Mouse (Mus musculus) stomach, postnatal 0 days (tissue): ENCODE data around the gene Cfap97d1. TPM values are rescaled to one million over a fixed set of nuclear protein-coding genes. Genes with fewer than 3 reads are reported as not detected.

ENCODE experiments used
- ATAC-seq: fragments of 200-750 bp; cut with Nextera tagmentation; 2 replicates; pipeline ENCODE4 v1.8.0; 2017; ENCODE audit not compliant: low FRiP score, low TSS enrichment
- DNase-seq: peaks from one replicate; pipeline ENCODE4 v3.0.0-alpha.2; 2016; ENCODE audit warnings: low spot score
- H3K27ac ChIP-seq: fragments of 300-500 bp; sonication (generic); replicated peaks from 2 replicates; pipeline ENCODE4 v1.5.1; 2014; ENCODE audit warnings: mild to moderate bottlenecking, control low read depth
- H3K27me3 ChIP-seq: fragments of 300-500 bp; sonication (generic); 2 replicates; pipeline ENCODE4 v1.6.1; 2014; ENCODE audit warnings: low read length; ENCODE audit not compliant: control insufficient read depth, insufficient read depth
- H3K36me3 ChIP-seq: fragments of 300-500 bp; sonication (generic); 2 replicates; pipeline ENCODE4 v1.6.1; 2014; ENCODE audit warnings: low read length, mixed read lengths; ENCODE audit not compliant: control insufficient read depth, insufficient read depth
- H3K4me1 ChIP-seq: fragments of 300-500 bp; sonication (generic); replicated peaks from 2 replicates; pipeline ENCODE4 v1.6.1; 2014; ENCODE audit warnings: antibody characterized with exemption; ENCODE audit not compliant: control insufficient read depth, insufficient read depth
- H3K4me2 ChIP-seq: fragments of 300-500 bp; sonication (generic); replicated peaks from 2 replicates; pipeline ENCODE4 v1.6.1; 2014; ENCODE audit warnings: low read depth, mild to moderate bottlenecking, control low read depth, moderate library complexity
- H3K4me3 ChIP-seq: fragments of 300-500 bp; sonication (generic); 2 replicates; pipeline ENCODE4 v1.5.1; 2014; ENCODE audit warnings: low read depth, low read length, control low read depth
- H3K9ac ChIP-seq: fragments of 300-500 bp; sonication (generic); 2 replicates; pipeline ENCODE4 v1.6.1; 2014; ENCODE audit warnings: mild to moderate bottlenecking, low read length, control low read depth, mixed read lengths
- H3K9me3 ChIP-seq: fragments of 300-500 bp; sonication (generic); 2 replicates; pipeline ENCODE4 v1.6.1; 2016; ENCODE audit warnings: low read length; ENCODE audit not compliant: control insufficient read depth
- CTCF ChIP-seq: IDR thresholded peaks from 2 replicates; pipeline ENCODE4 v1.5.1; 2016; ENCODE audit warnings: antibody characterized with exemption, low read depth, mild to moderate bottlenecking, moderate library complexity
- EP300 ChIP-seq: optimal IDR thresholded peaks from 2 replicates; pipeline ENCODE3; 2016; ENCODE audit warnings: antibody characterized with exemption
- WGBS: fragments of 180-500 bp; shearing (Covaris S2); extraction: QIAGEN DNeasy Blood & Tissue Kit; methylation state at CpG from one replicate; pipeline ENCODE4 v1.1.7; 2014; 5-methylcytosine and 5-hydroxymethylcytosine counted together
- polyA plus RNA-seq: library from polyadenylated mRNA; unstranded; fragments of >200 nt; fragmentation: Nextera tagmentation; extraction: Ambion mirVana; gene quantifications from 2 replicates; pipeline ENCODE4 v1.2.1, GENCODE M21; 2015

The Cfap97d1 gene
- polyA plus RNA-seq, 1 experiment from 2014 or later = not detected

- ATAC-seq = no peak
Measured at GRCm38 (mm10) chr11:102040646-102041045, 56.6 kb downstream of the Cfap97d1 start.

GRCm38 (mm10) chr11:102041350-102041949 is 57.4 kb downstream of the Cfap97d1 start, which contains the start of gene Cd300lg:
Gene Cd300lg (plus strand): TSS chr11:102041509.
- DNase-seq (no peak), ATAC-seq (no peak)
- no peaks in the 10 kb centered on the region for H3K36me3 ChIP-seq
- TF ChIP-seq CTCF = no peak
- TF ChIP-seq EP300 = no peak
- H3K27me3 ChIP-seq = no peaks in the 10 kb centered on the region
- 64% methylated on average over 5 of the region's 5 CpGs for WGBS
- H3K4me1 ChIP-seq = no peaks in the 10 kb centered on the region
- H3K9ac ChIP-seq = no peak within 1 kb of the TSS
- no peak within 1 kb of the TSS for H3K27ac ChIP-seq
- H3K4me3 ChIP-seq = no peak within 1 kb of the TSS
- no peak within 1 kb of the TSS for H3K4me2 ChIP-seq
- H3K9me3 ChIP-seq = no peaks in the 10 kb centered on the region

More at GRCm38 (mm10) chr11:102040646-102041045, 56.6 kb downstream of the Cfap97d1 start:
- 68% methylated on average over 4 of the region's 4 CpGs for WGBS
- no peaks in the 10 kb centered on the region for H3K9me3 ChIP-seq
- no peak overlapping the region for H3K4me3 ChIP-seq
- no peak for TF ChIP-seq EP300
- TF ChIP-seq CTCF = no peak
- no peak overlapping the region for H3K4me2 ChIP-seq
- DNase-seq = no peak
- no peak overlapping the region for H3K9ac ChIP-seq
- H3K36me3 ChIP-seq = no peaks in the 10 kb centered on the region
- no peaks in the 10 kb centered on the region for H3K27me3 ChIP-seq
- H3K27ac ChIP-seq = no peak overlapping the region
- no peaks in the 10 kb centered on the region for H3K4me1 ChIP-seq

Other genes with a start within 250 kb of the Cfap97d1 start
- 1.8 and 2.0 TPM in 2 replicates for gene Etv4, start 198.9 kb upstream of the Cfap97d1 start, polyA plus RNA-seq
- gene Meox1, start 89.9 kb upstream of the Cfap97d1 start, polyA plus RNA-seq = 2.8 and 3.0 TPM in 2 replicates
- gene Sost, start 17.3 kb upstream of the Cfap97d1 start, polyA plus RNA-seq = 0.08 TPM in 1 of 2 replicates, not detected in the other
- 21.7 and 22.8 TPM in 2 replicates for gene Dusp3, start 2.7 kb downstream of the Cfap97d1 start, polyA plus RNA-seq
- gene Mpp3, start 44.2 kb downstream of the Cfap97d1 start, polyA plus RNA-seq = 3.3 and 3.4 TPM in 2 replicates
- 3.0 and 3.4 TPM in 2 replicates for gene Cd300lg, start 57.2 kb downstream of the Cfap97d1 start, polyA plus RNA-seq
- gene Mpp2, start 104.2 kb downstream of the Cfap97d1 start, polyA plus RNA-seq = 2.8 and 3.4 TPM in 2 replicates
- gene Ppy, start 117.0 kb downstream of the Cfap97d1 start, polyA plus RNA-seq = 3.3 and 5.4 TPM in 2 replicates
- gene Pyy, start 123.6 kb downstream of the Cfap97d1 start, polyA plus RNA-seq = 63.0 and 64.3 TPM in 2 replicates
- 0.07 TPM in 1 of 2 replicates, not detected in the other for gene Nags, start 161.2 kb downstream of the Cfap97d1 start, polyA plus RNA-seq
- 13.8 and 14.5 TPM in 2 replicates for gene Tmem101, start 172.1 kb downstream of the Cfap97d1 start, polyA plus RNA-seq
- gene Lsm12, start 201.0 kb downstream of the Cfap97d1 start, polyA plus RNA-seq = 70.0 and 99.4 TPM in 2 replicates
- gene G6pc3, start 205.3 kb downstream of the Cfap97d1 start, polyA plus RNA-seq = 19.2 and 19.4 TPM in 2 replicates
- gene Hdac5, start 245.9 kb downstream of the Cfap97d1 start, polyA plus RNA-seq = 33.8 and 43.3 TPM in 2 replicates